Mouse (Mus musculus) stomach, embryonic 16.5 days (tissue): Measurements from ENCODE around the gene Zfhx3. TPM values are rescaled to one million over a fixed set of nuclear protein-coding genes. Genes with fewer than 3 reads are reported as not detected.

Experiments used
- ATAC-seq: fragments of 200-750 bp; cut with Nextera tagmentation; 2 replicates; pipeline ENCODE4 v1.8.0; 2017; ENCODE audit warnings: moderate number of reproducible peaks, moderate TSS enrichment; ENCODE audit not compliant: insufficient read depth, low FRiP score
- H3K27ac ChIP-seq: fragments of 300-500 bp; sonication (generic); 2 replicates; pipeline ENCODE4 v1.5.1; 2014; ENCODE audit warnings: low read length
- H3K27me3 ChIP-seq: fragments of 300-500 bp; sonication (generic); 2 replicates; pipeline ENCODE4 v1.6.1; 2014; ENCODE audit warnings: low read length, control low read depth, mixed read lengths; ENCODE audit not compliant: control insufficient read depth, insufficient read depth
- H3K36me3 ChIP-seq: fragments of 300-500 bp; sonication (generic); 2 replicates; pipeline ENCODE4 v1.6.1; 2014; ENCODE audit warnings: low read length; ENCODE audit not compliant: control insufficient read depth, insufficient read depth
- H3K4me1 ChIP-seq: fragments of 300-500 bp; sonication (generic); 2 replicates; pipeline ENCODE4 v1.6.1; 2014; ENCODE audit warnings: low read length, control low read depth, mixed read lengths; ENCODE audit not compliant: control insufficient read depth, insufficient read depth
- H3K4me2 ChIP-seq: fragments of 300-500 bp; sonication (generic); 2 replicates; pipeline ENCODE4 v1.6.1; 2014; ENCODE audit warnings: low read depth, low read length, mixed read lengths
- H3K4me3 ChIP-seq: fragments of 300-500 bp; sonication (generic); replicated peaks from 2 replicates; pipeline ENCODE4 v1.5.1; 2014; ENCODE audit warnings: mild to moderate bottlenecking, low read length
- H3K9ac ChIP-seq: fragments of 300-500 bp; sonication (generic); 2 replicates; pipeline ENCODE4 v1.6.1; 2014; ENCODE audit warnings: low read length
- H3K9me3 ChIP-seq: fragments of 300-500 bp; sonication (generic); replicated peaks from 2 replicates; pipeline ENCODE4 v1.6.1; 2016; ENCODE audit warnings: low read length, control low read depth; ENCODE audit not compliant: control insufficient read depth
- WGBS: fragments of 180-500 bp; shearing (Covaris S2); extraction: QIAGEN DNeasy Blood & Tissue Kit; methylation state at CpG from one replicate; pipeline ENCODE4 v1.1.7; 2014; 5-methylcytosine and 5-hydroxymethylcytosine counted together
- polyA plus RNA-seq: library from polyadenylated mRNA; unstranded; fragments of >200 nt; fragmentation: Nextera tagmentation; extraction: Ambion mirVana; gene quantifications from 2 replicates; pipeline ENCODE4 v1.2.1, GENCODE M21; 2015

Zfhx3 gene
- polyA plus RNA-seq, 1 experiment from 2014 or later, result 10.9 TPM

- Histone ChIP-seq H3K27me3 (no peaks in the 10 kb centered on the region), H3K9me3 (no peaks in the 10 kb centered on the region), H3K9ac (no peak overlapping the region), H3K4me2 (no peak overlapping the region), H3K36me3 (no peaks in the 10 kb centered on the region), H3K27ac (no peak overlapping the region), H3K4me1 (no peaks in the 10 kb centered on the region), H3K4me3 (no peak overlapping the region)
- no peak for ATAC-seq
- WGBS, result 70% methylated on average over 6 of the region's 6 CpGs
These were observed 621.0 kb downstream of the Zfhx3 start for GRCm38 (mm10) chr8:108563420-108563819.

- no peaks in the 10 kb centered on the region for H3K4me1 ChIP-seq
- no peak overlapping the region for H3K4me2 ChIP-seq
- no peak overlapping the region for H3K4me3 ChIP-seq
- ATAC-seq, result no peak
- H3K27me3 ChIP-seq, result no peaks in the 10 kb centered on the region
- H3K27ac ChIP-seq, result no peak overlapping the region
- no peak overlapping the region for H3K9ac ChIP-seq
- H3K9me3 ChIP-seq, result no peaks in the 10 kb centered on the region
- H3K36me3 ChIP-seq, result no peaks in the 10 kb centered on the region
- 73% methylated on average over 7 of the region's 7 CpGs for WGBS
These were observed 621.6 kb downstream of the Zfhx3 start for GRCm38 (mm10) chr8:108563934-108564564.

GRCm38 (mm10) chr8:108566035-108566434 is 623.6 kb downstream of the Zfhx3 start:
- WGBS, result 79% methylated on average over 12 of the region's 12 CpGs
- no peak for ATAC-seq
- H3K36me3 ChIP-seq, result no peaks in the 10 kb centered on the region

GRCm38 (mm10) chr8:108573295-108574017 is 631.0 kb downstream of the Zfhx3 start:
- no peak for ATAC-seq
- 76% methylated on average over 5 of the region's 5 CpGs for WGBS
- Histone ChIP-seq H3K4me2 (no peak overlapping the region), H3K27ac (no peak overlapping the region), H3K36me3 (no peaks in the 10 kb centered on the region), H3K27me3 (no peaks in the 10 kb centered on the region), H3K4me1 (no peaks in the 10 kb centered on the region), H3K4me3 (no peak overlapping the region), H3K9me3 (no peaks in the 10 kb centered on the region), H3K9ac (no peak overlapping the region)

More at GRCm38 (mm10) chr8:108566035-108566434, 623.6 kb downstream of the Zfhx3 start:
- Histone ChIP-seq H3K4me2 (no peak overlapping the region), H3K27me3 (no peaks in the 10 kb centered on the region), H3K9ac (no peak overlapping the region), H3K4me3 (no peak overlapping the region), H3K4me1 (no peaks in the 10 kb centered on the region), H3K9me3 (no peaks in the 10 kb centered on the region), H3K27ac (no peak overlapping the region)

- Histone ChIP-seq H3K4me2 (no peak overlapping the region), H3K9ac (no peak overlapping the region), H3K4me1 (no peaks in the 10 kb centered on the region), H3K27me3 (no peaks in the 10 kb centered on the region), H3K36me3 (no peaks in the 10 kb centered on the region), H3K4me3 (no peak overlapping the region), H3K9me3 (no peaks in the 10 kb centered on the region), H3K27ac (no peak overlapping the region)
- 25% methylated on average over 7 of the region's 7 CpGs for WGBS
- no peak for ATAC-seq
These were observed 631.7 kb downstream of the Zfhx3 start for GRCm38 (mm10) chr8:108574101-108574500.

- 54% methylated on average over 7 of the region's 7 CpGs for WGBS
- Histone ChIP-seq H3K36me3 (no peaks in the 10 kb centered on the region), H3K27ac (no peak overlapping the region), H3K9me3 (no peaks in the 10 kb centered on the region), H3K4me2 (no peak overlapping the region), H3K4me3 (no peak overlapping the region), H3K27me3 (no peaks in the 10 kb centered on the region), H3K4me1 (no peaks in the 10 kb centered on the region), H3K9ac (no peak overlapping the region)
- no peak for ATAC-seq
These were observed 635.1 kb downstream of the Zfhx3 start for GRCm38 (mm10) chr8:108577571-108577970.

- no peak overlapping the region for H3K9ac ChIP-seq
- no peaks in the 10 kb centered on the region for H3K36me3 ChIP-seq
- no peaks in the 10 kb centered on the region for H3K9me3 ChIP-seq
- no peak overlapping the region for H3K4me3 ChIP-seq
- ATAC-seq, result no peak
- 78% methylated on average over 10 of the region's 10 CpGs for WGBS
- H3K27me3 ChIP-seq, result no peaks in the 10 kb centered on the region
- no peak overlapping the region for H3K4me2 ChIP-seq
- H3K4me1 ChIP-seq, result no peaks in the 10 kb centered on the region
- H3K27ac ChIP-seq, result no peak overlapping the region
These were observed 635.9 kb downstream of the Zfhx3 start for GRCm38 (mm10) chr8:108578388-108578787.

- no peak for ATAC-seq
- WGBS, result 77% methylated on average over 9 of the region's 9 CpGs
- no peak overlapping the region for H3K4me3 ChIP-seq
These were observed 637.4 kb downstream of the Zfhx3 start for GRCm38 (mm10) chr8:108579808-108580207.

GRCm38 (mm10) chr8:108580364-108580763 is 637.9 kb downstream of the Zfhx3 start:
- H3K27me3 ChIP-seq, result no peaks in the 10 kb centered on the region
- no peaks in the 10 kb centered on the region for H3K4me1 ChIP-seq
- no peak overlapping the region for H3K4me3 ChIP-seq
- no peak for ATAC-seq
- WGBS, result 94% methylated on average over 5 of the region's 5 CpGs
- no peaks in the 10 kb centered on the region for H3K9me3 ChIP-seq
- no peak overlapping the region for H3K4me2 ChIP-seq
- no peaks in the 10 kb centered on the region for H3K36me3 ChIP-seq
- H3K27ac ChIP-seq, result no peak overlapping the region
- no peak overlapping the region for H3K9ac ChIP-seq

More at GRCm38 (mm10) chr8:108579808-108580207, 637.4 kb downstream of the Zfhx3 start:
- Histone ChIP-seq H3K36me3 (no peaks in the 10 kb centered on the region), H3K4me1 (no peaks in the 10 kb centered on the region), H3K4me2 (no peak overlapping the region), H3K9me3 (no peaks in the 10 kb centered on the region), H3K27ac (no peak overlapping the region), H3K27me3 (no peaks in the 10 kb centered on the region), H3K9ac (no peak overlapping the region)
